Mouse (Mus musculus): ENCODE measurements at regions not wholly inside any gene's neighbourhood (a gene's known extent, or its start where the extent isn't known, plus 50 kb on each side); places are given as distances from the start of the nearest gene placed in this dataset.

- DNase-seq (ENCODE audit: low spot score in 2 of 2), result no peak
These were observed 208.8 kb downstream of the Gm11361 start for GRCm38 (mm10) chr13:28466151-28466550.

GRCm38 (mm10) chr13:28465187-28465880, 208.0 kb downstream of the Gm11361 start:
- no peak for DNase-seq (ENCODE audit: low spot score in 2 of 2)

GRCm38 (mm10) chr13:28461281-28461680, 204.0 kb downstream of the Gm11361 start:
- no peak for DNase-seq (ENCODE audit: low spot score in 2 of 2)

- DNase-seq (ENCODE audit: low spot score in 2 of 2), result no peak
These were observed 200.1 kb downstream of the Gm11361 start for GRCm38 (mm10) chr13:28457403-28457802.

GRCm38 (mm10) chr13:28455878-28456277, 198.6 kb downstream of the Gm11361 start:
- no peak for DNase-seq (ENCODE audit: low spot score in 2 of 2)

DNA sequence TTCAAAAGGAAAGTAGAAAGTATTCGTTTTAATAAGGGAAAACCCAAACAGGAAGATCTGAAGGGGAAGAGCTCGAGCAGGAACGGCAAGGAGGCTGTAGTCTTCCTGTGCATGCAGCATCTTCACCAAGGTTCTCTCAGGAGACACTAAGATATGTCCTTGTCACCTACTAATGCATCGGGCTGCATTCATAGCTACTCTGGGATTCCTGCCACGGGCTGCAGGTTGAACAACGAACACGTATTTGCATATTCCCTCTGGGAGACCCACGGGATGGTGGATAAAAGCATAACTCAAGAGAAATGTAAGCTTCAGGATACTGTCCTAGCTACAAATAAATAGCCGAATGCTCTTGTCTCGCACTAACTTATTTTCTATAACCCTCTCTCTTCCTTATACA, 197.7 kb downstream of the Gm11361 start:
- no peak for DNase-seq (ENCODE audit: low spot score in 2 of 2)

DNA sequence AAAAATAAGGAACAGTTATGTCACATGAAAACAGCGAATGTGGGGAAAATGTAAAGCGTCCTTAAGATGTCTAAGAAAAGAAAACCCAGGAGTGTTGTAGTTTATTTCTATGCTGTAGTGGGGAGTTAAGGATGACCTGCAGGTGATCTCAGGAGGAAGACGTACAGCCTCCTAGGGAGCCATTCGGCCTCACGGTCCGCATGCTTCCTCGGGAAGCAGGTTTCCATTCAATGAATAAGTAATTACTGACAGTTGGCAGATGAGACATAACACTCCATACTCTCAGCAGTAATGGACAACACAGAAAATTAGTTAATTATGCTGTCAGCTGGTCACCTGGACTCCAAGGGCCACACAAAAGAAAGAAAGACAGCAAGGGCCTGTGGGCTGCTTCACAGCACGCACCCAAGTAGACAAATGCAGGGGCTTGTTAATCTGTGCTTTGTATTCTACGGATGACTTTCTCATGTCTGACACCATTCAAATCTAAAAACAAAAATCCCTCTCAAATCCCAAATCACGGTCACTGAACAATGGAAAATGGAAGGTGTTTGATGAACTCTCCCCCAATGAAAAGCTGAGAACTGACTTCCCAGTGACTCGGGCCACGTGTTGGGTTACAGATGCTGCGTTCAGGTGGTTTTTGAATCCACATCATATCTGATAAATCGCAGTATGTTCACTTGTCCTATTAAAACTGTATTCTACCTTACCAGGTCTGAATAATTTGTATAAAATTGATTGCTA, 193.5 kb downstream of the Gm11361 start:
- DNase-seq (ENCODE audit: low spot score in 2 of 2), result no peak

- DNase-seq (ENCODE audit: low spot score in 2 of 2), result no peak
These were observed 191.7 kb downstream of the Gm11361 start for GRCm38 (mm10) chr13:28449026-28449425.

- no peak for DNase-seq (ENCODE audit: low spot score in 2 of 2)
These were observed 184.9 kb downstream of the Gm11361 start for GRCm38 (mm10) chr13:28442250-28442649.

GRCm38 (mm10) chr13:28433445-28433844, 176.1 kb downstream of the Gm11361 start:
- DNase-seq (ENCODE audit: low spot score in 2 of 2), result no peak

- DNase-seq (ENCODE audit: low spot score in 2 of 2), result no peak
These were observed 174.7 kb downstream of the Gm11361 start for GRCm38 (mm10) chr13:28432017-28432416.

GRCm38 (mm10) chr13:28426085-28426484, 168.8 kb downstream of the Gm11361 start:
- no peak for DNase-seq (ENCODE audit: low spot score in 2 of 2)

GRCm38 (mm10) chr13:28425116-28425515, 167.8 kb downstream of the Gm11361 start:
- DNase-seq (ENCODE audit: low spot score in 2 of 2), result peak; percentile 19 to 63

GRCm38 (mm10) chr13:28424446-28425059, 167.2 kb downstream of the Gm11361 start:
- DNase-seq (ENCODE audit: low spot score in 2 of 2), result no peak

- DNase-seq (ENCODE audit: low spot score in 2 of 2), result no peak
These were observed 164.0 kb downstream of the Gm11361 start for GRCm38 (mm10) chr13:28421309-28421708.

- DNase-seq (ENCODE audit: low spot score in 2 of 2), result no peak
These were observed 163.3 kb downstream of the Gm11361 start for GRCm38 (mm10) chr13:28420636-28421035.

GRCm38 (mm10) chr13:28419950-28420381, 162.6 kb downstream of the Gm11361 start:
- DNase-seq (ENCODE audit: low spot score in 2 of 2), result peak; percentile 79 to 87

- peak; percentile 25 to 41 for DNase-seq (ENCODE audit: low spot score in 2 of 2)
These were observed 161.8 kb downstream of the Gm11361 start for GRCm38 (mm10) chr13:28418936-28419681.

GRCm38 (mm10) chr13:28417929-28418881, 160.9 kb downstream of the Gm11361 start:
- DNase-seq (ENCODE audit: low spot score in 2 of 2), result peak; percentile 45 to 51

DNA sequence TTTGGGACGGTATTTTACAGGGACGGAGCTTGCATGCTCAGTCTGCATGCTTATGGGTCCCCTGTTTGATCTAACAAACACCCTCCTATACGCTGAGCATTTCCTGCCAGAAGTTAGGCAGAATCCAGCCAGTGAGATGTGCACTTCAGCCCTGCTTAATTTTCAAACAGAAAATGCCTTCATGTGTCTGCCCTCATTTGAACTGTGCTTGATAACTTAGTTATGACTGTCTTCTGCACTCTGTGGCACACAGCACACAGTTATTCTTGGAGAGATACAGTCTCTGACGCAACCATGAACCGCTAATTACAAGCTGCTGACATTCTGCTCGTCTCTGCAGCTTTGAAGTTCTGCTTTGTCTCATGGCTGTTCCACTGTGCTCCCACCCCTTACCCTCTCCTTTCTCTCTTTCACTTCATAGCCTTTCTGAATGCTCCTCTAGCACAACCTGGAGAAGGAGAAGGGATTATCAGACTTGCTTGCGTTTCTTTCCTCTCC, 160.2 kb downstream of the Gm11361 start:
- peak; percentile 65 to 82 for DNase-seq (ENCODE audit: low spot score in 2 of 2)

All from layer of hippocampus, postnatal 14 days (tissue).